Mouse (Mus musculus) C2C12 (cell line): ENCODE measurements around the gene Tmcc2. TPM values are rescaled to one million over a fixed set of nuclear protein-coding genes. Genes with fewer than 3 reads are reported as not detected.

ENCODE experiments used
- H3K27me3 ChIP-seq: one replicate; pipeline ENCODE4 v1.6.1; 2011; ENCODE audit not compliant: control insufficient read depth, insufficient read depth, insufficient read length
- H3K36me3 ChIP-seq: one replicate; pipeline ENCODE4 v1.6.1; 2011; ENCODE audit not compliant: control insufficient read depth, insufficient read depth
- H3K4me3 ChIP-seq: one replicate; pipeline ENCODE4 v1.5.1; 2011; ENCODE audit warnings: mild to moderate bottlenecking, control low read depth; ENCODE audit not compliant: poor library complexity, insufficient read depth, severe bottlenecking
- H3K79me2 ChIP-seq: one replicate; pipeline ENCODE4 v1.6.1; 2011; ENCODE audit not compliant: control insufficient read depth, insufficient read depth
- H3K79me3 ChIP-seq: one replicate; pipeline ENCODE4 v1.6.1; 2011; ENCODE audit warnings: low read depth, control low read depth
- H3ac ChIP-seq: one replicate; pipeline ENCODE3; 2011; ENCODE audit warnings: low read depth; ENCODE audit not compliant: control insufficient read depth, insufficient read length
- CEBPB ChIP-seq: IDR thresholded peaks from one replicate; pipeline ENCODE4 v1.6.1; 2011; ENCODE audit warnings: low read depth, mild to moderate bottlenecking, control low read depth, moderate library complexity
- CTCF ChIP-seq: IDR thresholded peaks from one replicate; pipeline ENCODE4 v1.5.1; 2011; ENCODE audit not compliant: control insufficient read depth, insufficient read depth, insufficient read length
- FOSL1 ChIP-seq: IDR thresholded peaks from one replicate; pipeline ENCODE4 v1.8.0; 2011; ENCODE audit warnings: mild to moderate bottlenecking, low read length; ENCODE audit not compliant: poor library complexity, insufficient read depth, severe bottlenecking
- MAX ChIP-seq: IDR thresholded peaks from one replicate; pipeline ENCODE4 v1.6.1; 2011; ENCODE audit warnings: mild to moderate bottlenecking, control low read depth
- MYOD1 ChIP-seq: IDR thresholded peaks from one replicate; pipeline ENCODE4 v1.6.1; 2011; ENCODE audit warnings: low read depth; ENCODE audit not compliant: control insufficient read depth, insufficient read length
- MYOG ChIP-seq: IDR thresholded peaks from one replicate; pipeline ENCODE4 v1.6.1; 2011; ENCODE audit not compliant: control insufficient read depth, insufficient read length; ENCODE audit errors: extremely low read depth
- USF1 ChIP-seq: IDR thresholded peaks from one replicate; pipeline ENCODE4 v1.6.1; 2011; ENCODE audit warnings: low read depth, mild to moderate bottlenecking, control low read depth, moderate library complexity
- polyA plus RNA-seq: library from polyadenylated mRNA; unstranded; fragments of >200 nt; fragmentation: generic; extraction: Trizol; gene quantifications from one replicate; pipeline ENCODE4 v1.2.1, GENCODE M21; 2012; ENCODE audit warnings: missing spikeins

Tmcc2 gene
- polyA plus RNA-seq, 1 experiment: 37.3 TPM

- Histone ChIP-seq H3K79me3 (peaks cover 7% of the 10 kb centered on the region), H3ac (no peak overlapping the region), H3K4me3 (no peak overlapping the region), H3K36me3 (no peaks in the 10 kb centered on the region), H3K27me3 (no peaks in the 10 kb centered on the region), H3K79me2 (peaks cover 25% of the 10 kb centered on the region)
- TF ChIP-seq CEBPB (no peak), MAX (no peak), FOSL1 (no peak), USF1 (no peak), CTCF (no peak), MYOG (no peak), MYOD1 (no peak)
Observed at GRCm38 (mm10) chr1:132387943-132388342, 3.1 kb downstream of the Tmcc2 start.

- TF ChIP-seq CTCF: no peak
- no peak for TF ChIP-seq CEBPB
- no peak for TF ChIP-seq MYOG
- no peak for TF ChIP-seq USF1
- TF ChIP-seq MAX: no peak
- TF ChIP-seq MYOD1: no peak
- no peak for TF ChIP-seq FOSL1
- H3K27me3 ChIP-seq: no peaks in the 10 kb centered on the region
- no peak overlapping the region for H3K4me3 ChIP-seq
- peaks cover 7% of the 10 kb centered on the region for H3K79me3 ChIP-seq
- peaks cover 25% of the 10 kb centered on the region for H3K79me2 ChIP-seq
- no peak overlapping the region for H3ac ChIP-seq
- H3K36me3 ChIP-seq: no peaks in the 10 kb centered on the region
Observed at GRCm38 (mm10) chr1:132386266-132386665, 4.8 kb downstream of the Tmcc2 start.

GRCm38 (mm10) chr1:132385711-132386110 is 5.4 kb downstream of the Tmcc2 start:
- TF ChIP-seq CTCF: no peak
- no peak for TF ChIP-seq MYOD1
- no peak for TF ChIP-seq CEBPB
- TF ChIP-seq MYOG: no peak
- TF ChIP-seq USF1: no peak
- no peak for TF ChIP-seq MAX
- no peak for TF ChIP-seq FOSL1

GRCm38 (mm10) chr1:132385266-132385665 is 5.8 kb downstream of the Tmcc2 start:
- Histone ChIP-seq H3ac (no peak overlapping the region), H3K36me3 (peaks cover 3% of the 10 kb centered on the region), H3K79me3 (peaks cover 7% of the 10 kb centered on the region), H3K79me2 (peaks cover 25% of the 10 kb centered on the region), H3K4me3 (no peak overlapping the region), H3K27me3 (no peaks in the 10 kb centered on the region)
- TF ChIP-seq MAX (no peak), MYOG (no peak), CTCF (no peak), MYOD1 (no peak)

More at GRCm38 (mm10) chr1:132385711-132386110, 5.4 kb downstream of the Tmcc2 start:
- H3K27me3 ChIP-seq: no peaks in the 10 kb centered on the region
- no peak overlapping the region for H3ac ChIP-seq
- no peaks in the 10 kb centered on the region for H3K36me3 ChIP-seq
- peaks cover 25% of the 10 kb centered on the region for H3K79me2 ChIP-seq
- no peak overlapping the region for H3K4me3 ChIP-seq
- peaks cover 7% of the 10 kb centered on the region for H3K79me3 ChIP-seq

- H3K79me2 ChIP-seq: peaks cover 14% of the 10 kb centered on the region
- H3ac ChIP-seq: no peak overlapping the region
- H3K27me3 ChIP-seq: no peaks in the 10 kb centered on the region
- H3K79me3 ChIP-seq: peaks cover 2% of the 10 kb centered on the region
- TF ChIP-seq CTCF (no peak), MYOG (no peak), MAX (no peak), FOSL1 (no peak), USF1 (no peak), CEBPB (no peak), MYOD1 (no peak)
- peaks cover 9% of the 10 kb centered on the region for H3K36me3 ChIP-seq
- H3K4me3 ChIP-seq: no peak overlapping the region
Observed at GRCm38 (mm10) chr1:132384001-132384554, 7.0 kb downstream of the Tmcc2 start.

DNA sequence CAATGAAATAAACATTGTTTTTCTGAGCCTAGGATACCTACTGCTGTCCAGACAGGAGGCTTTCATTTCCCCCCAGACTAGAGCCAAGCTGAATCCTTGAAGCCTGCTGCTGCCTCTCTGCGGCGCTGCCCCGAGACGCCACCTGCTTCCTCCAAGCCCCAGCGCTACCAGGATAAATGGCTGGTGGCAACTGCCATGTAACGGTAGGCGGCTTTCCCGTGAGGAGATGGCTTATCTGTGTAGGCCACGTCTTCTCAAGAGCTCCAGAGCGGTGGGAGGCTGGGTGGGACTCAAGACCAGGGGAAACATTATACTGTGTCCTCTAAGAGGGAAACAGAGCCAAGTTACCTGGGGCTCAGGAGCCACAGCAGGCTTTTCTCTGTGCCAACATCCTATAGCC is 9.2 kb downstream of the Tmcc2 start:
- H3K36me3 ChIP-seq: peaks cover 18% of the 10 kb centered on the region
- no peaks in the 10 kb centered on the region for H3K27me3 ChIP-seq
- peaks cover 4% of the 10 kb centered on the region for H3K79me2 ChIP-seq
- no peak for TF ChIP-seq MAX
- TF ChIP-seq MYOD1: no peak
- TF ChIP-seq MYOG: no peak
- TF ChIP-seq USF1: no peak
- no peak for TF ChIP-seq CEBPB
- no peak for TF ChIP-seq CTCF
- no peak for TF ChIP-seq FOSL1
- no peak overlapping the region for H3K4me3 ChIP-seq
- H3ac ChIP-seq: no peak overlapping the region
- H3K79me3 ChIP-seq: no peaks in the 10 kb centered on the region
